ENCODE assay signal across 32 mouse cellular contexts in genomic region chr10:113652100-113652499, GRCm38 (mm10).
"Had no signal": no experiment of that assay in that cellular context is flagged by ENCODE, and none has a peak within 500 bp of the region (broad histone marks: within the 10 kb centered on the region; RNA-seq: fewer than 3 reads in every experiment).

No protein-coding gene starts in this region.

- H3K27me3 ChIP-seq: limb, embryonic 12.5 days; limb, embryonic 13.5 days; limb, embryonic 15.5 days; liver, embryonic 12.5 days; liver, embryonic 13.5 days; liver, embryonic 15.5 days; lung, embryonic 15.5 days; megakaryocyte, embryonic 14.5 days; midbrain, embryonic 12.5 days; midbrain, embryonic 13.5 days; midbrain, embryonic 15.5 days; neural tube, embryonic 12.5 days had no signal

- H3K4me1 ChIP-seq: limb, embryonic 10.5 days; limb, embryonic 12.5 days; limb, embryonic 13.5 days; limb, embryonic 15.5 days; liver, embryonic 12.5 days; liver, embryonic 13.5 days; liver, embryonic 15.5 days; lung, embryonic 15.5 days; megakaryocyte, embryonic 14.5 days; midbrain, embryonic 12.5 days; midbrain, embryonic 13.5 days; midbrain, embryonic 15.5 days; neural tube, embryonic 12.5 days had no signal

- H3K4me3 ChIP-seq: limb, embryonic 10.5 days; limb, embryonic 12.5 days; limb, embryonic 13.5 days; limb, embryonic 15.5 days; liver, embryonic 12.5 days; liver, embryonic 13.5 days; liver, embryonic 15.5 days; lung, embryonic 15.5 days; megakaryocyte, embryonic 14.5 days; midbrain, embryonic 10.5 days; midbrain, embryonic 12.5 days; midbrain, embryonic 13.5 days; midbrain, embryonic 15.5 days; myocyte; neural tube, embryonic 12.5 days had no signal

- H3K27ac ChIP-seq: limb, embryonic 10.5 days; limb, embryonic 12.5 days; limb, embryonic 13.5 days; limb, embryonic 15.5 days; liver, embryonic 12.5 days; liver, embryonic 13.5 days; liver, embryonic 14.5 days; liver, embryonic 15.5 days; lung, embryonic 15.5 days; macrophage; midbrain, embryonic 10.5 days; midbrain, embryonic 12.5 days; midbrain, embryonic 13.5 days; midbrain, embryonic 15.5 days; neural tube, embryonic 12.5 days had no signal

- H3K9ac ChIP-seq: limb, embryonic 12.5 days; limb, embryonic 13.5 days; limb, embryonic 15.5 days; liver, embryonic 12.5 days; liver, embryonic 13.5 days; liver, embryonic 14.5 days; liver, embryonic 15.5 days; liver, postnatal 0 days; lung, embryonic 14.5 days; lung, embryonic 15.5 days; midbrain, embryonic 12.5 days; midbrain, embryonic 13.5 days; midbrain, embryonic 15.5 days; neural tube, embryonic 12.5 days had no signal

- H3K4me2 ChIP-seq: limb, embryonic 12.5 days; limb, embryonic 13.5 days; limb, embryonic 15.5 days; liver, embryonic 11.5 days; liver, embryonic 12.5 days; liver, embryonic 13.5 days; liver, embryonic 15.5 days; lung, embryonic 14.5 days; lung, embryonic 15.5 days; midbrain, embryonic 11.5 days; midbrain, embryonic 12.5 days; midbrain, embryonic 13.5 days; midbrain, embryonic 15.5 days; neural tube, embryonic 12.5 days had no signal

- ATAC-seq: liver, embryonic 12.5 days; liver, postnatal 0 days; lung, postnatal 0 days; midbrain, embryonic 13.5 days; midbrain, embryonic 15.5 days; midbrain, embryonic 16.5 days had no signal

- H3K9me3 ChIP-seq: limb, embryonic 10.5 days; limb, embryonic 12.5 days; limb, embryonic 13.5 days; limb, embryonic 15.5 days; liver, embryonic 12.5 days; liver, embryonic 13.5 days; liver, embryonic 15.5 days; lung, embryonic 15.5 days; midbrain, embryonic 10.5 days; midbrain, embryonic 12.5 days; midbrain, embryonic 13.5 days; midbrain, embryonic 15.5 days; neural tube, embryonic 12.5 days had no signal

- H3K36me3 ChIP-seq: limb, embryonic 10.5 days; limb, embryonic 12.5 days; limb, embryonic 13.5 days; limb, embryonic 15.5 days; liver, embryonic 12.5 days; liver, embryonic 13.5 days; liver, embryonic 15.5 days; lung, embryonic 15.5 days; midbrain, embryonic 10.5 days; midbrain, embryonic 12.5 days; midbrain, embryonic 13.5 days; midbrain, embryonic 15.5 days; neural tube, embryonic 12.5 days had no signal

- DNase-seq: left cerebral cortex, postnatal 4 days; liver; liver, embryonic 13.5 days; liver, postnatal 0 days; lung, adult 18-20 months; lung, adult 2 months; lung, embryonic 14.5 days; lung, postnatal 10 days; lung, postnatal 14 days; lung, postnatal 36 days; lung, postnatal 4 days; midbrain, embryonic 14.5 days had no signal
